8 mouse cellular contexts compared by ENCODE assay signal in genomic region chr4:32530921-32531846, GRCm38 (mm10).
A peak's percentile ranks its signal among the peaks of the same experiment; 100 is the strongest.
DNase-seq lines count a peak whose midpoint lies in the region; ATAC-seq and TF ChIP-seq lines count a peak whose summit lies in the region.

No protein-coding gene starts in this region.

- ATAC-seq in heart, embryonic 16.5 days (replicated peaks; ENCODE audit: extremely low read depth, insufficient read depth, low FRiP score) = peak; percentile 55; the same call in 1 of the 2 replicates
- no peak for ATAC-seq in liver, embryonic 14.5 days (ENCODE audit: insufficient read depth)
- no peak for ATAC-seq in erythroblast, adult 5-6 weeks (replicated peaks; ENCODE audit: low FRiP score, poor library complexity, severe bottlenecking)

- TF ChIP-seq POLR2A in embryonic fibroblast, embryonic 13.5 days (IDR thresholded peaks at IDR 0.05; ENCODE audit: low read depth, low read length) = no peak

- 0 out of 2 replicates have a peak overlapping the region, but pooled peaks have one; percentile 27 for H3K27ac ChIP-seq in embryonic fibroblast, embryonic 13.5 days (ENCODE audit: insufficient read depth, low read length)
- H3K27ac ChIP-seq in heart, embryonic 16.5 days (ENCODE audit: low read length) = peak overlapping the region; percentile 42; the same call in 1 of the 2 replicates
- H3K27ac ChIP-seq in liver, embryonic 14.5 days = no peak overlapping the region

- H3K9ac ChIP-seq in heart, embryonic 16.5 days (ENCODE audit: low read length) = peak overlapping the region; percentile 10
- no peak overlapping the region for H3K9ac ChIP-seq in liver, embryonic 14.5 days (replicated peaks)

- no peak overlapping the region for H3K4me3 ChIP-seq in embryonic fibroblast, embryonic 13.5 days (ENCODE audit: insufficient read depth, low read length)
- peak overlapping the region; percentile 34 for H3K4me3 ChIP-seq in heart, embryonic 16.5 days (ENCODE audit: low read length)
- no peak overlapping the region for H3K4me3 ChIP-seq in liver, embryonic 14.5 days (ENCODE audit: insufficient read depth in 1 of 2, low read depth in 2 of 2, low read length in 2 of 2)

- no peaks in the 10 kb centered on the region for H3K27me3 ChIP-seq in heart, embryonic 16.5 days (ENCODE audit: control insufficient read depth, insufficient read depth, low read length)
- no peaks in the 10 kb centered on the region for H3K27me3 ChIP-seq in liver, embryonic 14.5 days (ENCODE audit: control insufficient read depth, insufficient read depth, low read length)

- WGBS in heart, embryonic 16.5 days = 28% methylated on average over 28 of the region's 28 CpGs
- 54% methylated on average over 28 of the region's 28 CpGs for WGBS in liver, embryonic 14.5 days (ENCODE audit: insufficient replicate concordance)

- TF ChIP-seq EP300 in liver, embryonic 14.5 days (IDR thresholded peaks at IDR 0.05; ENCODE audit: low read depth) = no peak

- TF ChIP-seq CTCF in embryonic fibroblast, embryonic 13.5 days (IDR thresholded peaks at IDR 0.05; ENCODE audit: borderline replicate concordance, insufficient read depth, low read length) = no peak
- TF ChIP-seq CTCF in liver, embryonic 14.5 days (IDR thresholded peaks at IDR 0.05; ENCODE audit: low read depth) = no peak

- intact Hi-C loops in left cerebral cortex, postnatal 10 days (cut with DNase I) = loop anchor here (5.0 to 10.0 kb wide), 2 partner anchors 376 to 474 kb away; no protein-coding TSS in a partner anchor

- H3K4me2 ChIP-seq in heart, embryonic 16.5 days (ENCODE audit: low read depth, low read length) = peak overlapping the region; percentile 52
- 0 out of 2 replicates have a peak overlapping the region, but pooled peaks have one; percentile 6 for H3K4me2 ChIP-seq in liver, embryonic 14.5 days (ENCODE audit: low read depth)

- H3K9me3 ChIP-seq in heart, embryonic 16.5 days (replicated peaks; ENCODE audit: control insufficient read depth, low read length) = no peaks in the 10 kb centered on the region
- no peaks in the 10 kb centered on the region for H3K9me3 ChIP-seq in liver, embryonic 14.5 days (ENCODE audit: control insufficient read depth, low read length)

- no peaks in the 10 kb centered on the region for H3K36me3 ChIP-seq in heart, embryonic 16.5 days (ENCODE audit: control insufficient read depth, insufficient read depth)
- H3K36me3 ChIP-seq in liver, embryonic 14.5 days (replicated peaks; ENCODE audit: control insufficient read depth, insufficient read depth, low read depth) = no peaks in the 10 kb centered on the region

- H3K4me1 ChIP-seq in embryonic fibroblast, embryonic 13.5 days (ENCODE audit: control insufficient read depth, insufficient read depth, low read length) = no peaks in the 10 kb centered on the region
- H3K4me1 ChIP-seq in heart, embryonic 16.5 days (ENCODE audit: control insufficient read depth, insufficient read depth, low read length) = peaks cover 20% of the 10 kb centered on the region
- H3K4me1 ChIP-seq in liver, embryonic 14.5 days (replicated peaks; ENCODE audit: control insufficient read depth in 2 of 2, insufficient read depth in 2 of 2, low read length in 1 of 2) = 0 out of 4 replicates have a peak, but pooled peaks cover 0 to 2% of the 10 kb centered on the region in 2 experiments

- DNase-seq in left cerebral cortex, adult 11 months (ENCODE audit: low spot score) = peak; percentile 35
- no peak for DNase-seq in left cerebral cortex, postnatal 10 days (ENCODE audit: extremely low spot score in 1 of 2, low spot score in 2 of 2)
- peak; percentile 68 for DNase-seq in kidney, postnatal 14 days
- no peak for DNase-seq in liver, embryonic 14.5 days (ENCODE audit: low read depth in 3 of 3, low spot score in 3 of 3)
- DNase-seq in right cerebral cortex, postnatal 25 days = peak; percentile 53

Comparison
In these comparisons a context has a peak if more than half of its experiments do, and no peak if none do; other contexts are left out.
1. DNase-seq: peak in left cerebral cortex, adult 11 months (single experiment), kidney, postnatal 14 days (single experiment) and right cerebral cortex, postnatal 25 days (single experiment); none in left cerebral cortex, postnatal 10 days (0 of 2) and liver, embryonic 14.5 days (0 of 3).